Mouse (Mus musculus): ENCODE results near the gene Arih1. TPM values are rescaled to one million over a fixed set of nuclear protein-coding genes. Genes with fewer than 3 reads are reported as not detected.

The Arih1 gene
- polyA plus RNA-seq, 1 experiment from 2014 or later, result 9.6 TPM

- H3K4me1 ChIP-seq (replicated peaks; ENCODE audit: insufficient read depth, low read length), result 0 out of 2 replicates have a peak, but pooled peaks cover 4% of the 10 kb centered on the region
- no peaks in the 10 kb centered on the region for H3K9me3 ChIP-seq (replicated peaks; ENCODE audit: low read length)
- no peak overlapping the region for H3K4me2 ChIP-seq (ENCODE audit: low read length)
- no peak for DNase-seq (ENCODE audit: low spot score)
- H3K9ac ChIP-seq (ENCODE audit: low read depth, low read length), result no peak overlapping the region
- TF ChIP-seq CTCF (IDR thresholded peaks at IDR 0.05; ENCODE audit: low read depth), result no peak
- no peaks in the 10 kb centered on the region for H3K27me3 ChIP-seq (ENCODE audit: insufficient read depth, low read length)
- no peak overlapping the region for H3K27ac ChIP-seq
- ATAC-seq (replicated peaks; ENCODE audit: low FRiP score, low read depth), result no peak
- no peaks in the 10 kb centered on the region for H3K36me3 ChIP-seq (ENCODE audit: insufficient read depth, low read length)
- no peak overlapping the region for H3K4me3 ChIP-seq (replicated peaks; ENCODE audit: low read depth, low read length)
- WGBS, result 69% methylated on average over 3 of the region's 3 CpGs
Observed at GRCm38 (mm10) chr9:59455404-59456068, 30.9 kb downstream of the Arih1 start.

- Histone ChIP-seq H3K4me3 (replicated peaks; ENCODE audit: low read depth, low read length) (no peak overlapping the region), H3K27ac (no peak overlapping the region), H3K9me3 (replicated peaks; ENCODE audit: low read length) (no peaks in the 10 kb centered on the region), H3K9ac (ENCODE audit: low read depth, low read length) (no peak overlapping the region), H3K4me1 (replicated peaks; ENCODE audit: insufficient read depth, low read length) (no peaks in the 10 kb centered on the region), H3K27me3 (ENCODE audit: insufficient read depth, low read length) (no peaks in the 10 kb centered on the region), H3K4me2 (ENCODE audit: low read length) (no peak overlapping the region), H3K36me3 (ENCODE audit: insufficient read depth, low read length) (peaks cover 7% of the 10 kb centered on the region; the same call in 1 of the 2 replicates)
- DNase-seq (ENCODE audit: low spot score), result no peak
- WGBS, result 98% methylated on average over 1 of the region's 1 CpGs
- ATAC-seq (replicated peaks; ENCODE audit: low FRiP score, low read depth), result no peak
- no peak for TF ChIP-seq CTCF (IDR thresholded peaks at IDR 0.05; ENCODE audit: low read depth)
Observed at GRCm38 (mm10) chr9:59433729-59434128, 52.7 kb downstream of the Arih1 start.

DNA sequence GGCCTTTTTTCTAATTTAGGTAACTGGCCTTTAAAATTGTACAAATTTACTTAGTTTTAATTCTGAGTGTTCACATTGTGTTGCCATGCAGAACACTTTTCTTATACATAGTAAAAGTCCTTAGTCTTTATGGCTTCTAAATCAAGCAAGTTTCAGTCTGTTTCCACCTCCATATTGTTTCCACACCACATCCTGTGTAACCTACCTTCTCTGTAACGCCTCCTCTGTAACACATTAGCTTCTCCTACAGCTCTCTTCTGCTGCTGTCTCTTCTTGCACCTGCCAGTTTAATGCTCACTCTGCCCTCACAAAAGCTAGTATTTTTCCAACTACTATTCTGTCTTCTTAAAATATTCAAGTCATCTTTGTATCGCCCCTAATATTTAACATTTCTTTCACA, 54.8 kb downstream of the Arih1 start:
- DNase-seq (ENCODE audit: low spot score) (no peak), ATAC-seq (replicated peaks; ENCODE audit: low FRiP score, low read depth) (no peak)
- no peak overlapping the region for H3K4me3 ChIP-seq (replicated peaks; ENCODE audit: low read depth, low read length)
- no peak overlapping the region for H3K4me2 ChIP-seq (ENCODE audit: low read length)
- no peak overlapping the region for H3K9ac ChIP-seq (ENCODE audit: low read depth, low read length)
- 94% methylated on average over 2 of the region's 2 CpGs for WGBS
- no peaks in the 10 kb centered on the region for H3K9me3 ChIP-seq (replicated peaks; ENCODE audit: low read length)
- H3K27ac ChIP-seq, result no peak overlapping the region
- H3K4me1 ChIP-seq (replicated peaks; ENCODE audit: insufficient read depth, low read length), result no peaks in the 10 kb centered on the region
- H3K27me3 ChIP-seq (ENCODE audit: insufficient read depth, low read length), result no peaks in the 10 kb centered on the region
- H3K36me3 ChIP-seq (ENCODE audit: insufficient read depth, low read length), result peaks cover 5% of the 10 kb centered on the region; the same call in 1 of the 2 replicates
- TF ChIP-seq CTCF (IDR thresholded peaks at IDR 0.05; ENCODE audit: low read depth), result no peak

DNA sequence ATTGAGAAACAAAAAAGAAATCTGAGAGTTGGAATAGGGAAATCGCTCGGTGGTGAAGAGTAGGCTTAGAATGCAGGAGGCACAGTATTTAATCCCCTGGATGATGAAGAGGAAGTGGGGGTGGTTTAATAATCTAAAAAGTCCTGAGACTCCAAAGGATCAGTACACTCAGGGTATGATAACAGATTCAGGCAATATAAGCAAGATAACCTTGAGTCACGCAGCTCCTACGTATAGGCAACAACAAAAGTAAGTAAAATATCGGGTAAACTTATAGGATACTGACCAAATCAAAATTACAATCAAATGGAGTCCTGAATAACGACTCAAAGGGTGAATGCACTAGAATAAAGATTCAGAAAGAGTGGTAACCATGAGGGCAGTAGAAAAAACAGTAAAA, 65.9 kb downstream of the Arih1 start:
- no peak overlapping the region for H3K4me3 ChIP-seq (replicated peaks; ENCODE audit: low read depth, low read length)
- no peak overlapping the region for H3K9ac ChIP-seq (ENCODE audit: low read depth, low read length)
- H3K27me3 ChIP-seq (ENCODE audit: insufficient read depth, low read length), result no peaks in the 10 kb centered on the region
- H3K4me1 ChIP-seq (replicated peaks; ENCODE audit: insufficient read depth, low read length), result no peaks in the 10 kb centered on the region
- H3K4me2 ChIP-seq (ENCODE audit: low read length), result no peak overlapping the region
- 78% methylated on average over 6 of the region's 6 CpGs for WGBS
- no peaks in the 10 kb centered on the region for H3K9me3 ChIP-seq (replicated peaks; ENCODE audit: low read length)
- H3K36me3 ChIP-seq (ENCODE audit: insufficient read depth, low read length), result no peaks in the 10 kb centered on the region
- no peak overlapping the region for H3K27ac ChIP-seq
- TF ChIP-seq CTCF (IDR thresholded peaks at IDR 0.05; ENCODE audit: low read depth), result no peak
- peak; percentile 3 for DNase-seq (ENCODE audit: low spot score)
- no peak for ATAC-seq (replicated peaks; ENCODE audit: low FRiP score, low read depth)

GRCm38 (mm10) chr9:59407271-59407670, 79.1 kb downstream of the Arih1 start:
- DNase-seq (ENCODE audit: low spot score) (no peak), ATAC-seq (replicated peaks; ENCODE audit: low FRiP score, low read depth) (no peak)
- Histone ChIP-seq H3K9me3 (replicated peaks; ENCODE audit: low read length) (no peaks in the 10 kb centered on the region), H3K27ac (no peak overlapping the region), H3K4me1 (replicated peaks; ENCODE audit: insufficient read depth, low read length) (no peaks in the 10 kb centered on the region), H3K27me3 (ENCODE audit: insufficient read depth, low read length) (no peaks in the 10 kb centered on the region), H3K36me3 (ENCODE audit: insufficient read depth, low read length) (peaks cover 26% of the 10 kb centered on the region), H3K4me3 (replicated peaks; ENCODE audit: low read depth, low read length) (no peak overlapping the region), H3K9ac (ENCODE audit: low read depth, low read length) (no peak overlapping the region), H3K4me2 (ENCODE audit: low read length) (no peak overlapping the region)
- no peak for TF ChIP-seq CTCF (IDR thresholded peaks at IDR 0.05; ENCODE audit: low read depth)
- 97% methylated on average over 1 of the region's 1 CpGs for WGBS

GRCm38 (mm10) chr9:59389086-59389485, 97.3 kb downstream of the Arih1 start:
- no peaks in the 10 kb centered on the region for H3K27me3 ChIP-seq (ENCODE audit: insufficient read depth, low read length)
- H3K9me3 ChIP-seq (replicated peaks; ENCODE audit: low read length), result no peaks in the 10 kb centered on the region
- no peak overlapping the region for H3K27ac ChIP-seq
- no peak for DNase-seq (ENCODE audit: low spot score)
- 68% methylated on average over 4 of the region's 4 CpGs for WGBS
- H3K36me3 ChIP-seq (ENCODE audit: insufficient read depth, low read length), result peaks cover 29% of the 10 kb centered on the region
- H3K9ac ChIP-seq (ENCODE audit: low read depth, low read length), result no peak overlapping the region
- TF ChIP-seq CTCF (IDR thresholded peaks at IDR 0.05; ENCODE audit: low read depth), result no peak
- H3K4me2 ChIP-seq (ENCODE audit: low read length), result no peak overlapping the region
- ATAC-seq (replicated peaks; ENCODE audit: low FRiP score, low read depth), result no peak
- no peaks in the 10 kb centered on the region for H3K4me1 ChIP-seq (replicated peaks; ENCODE audit: insufficient read depth, low read length)
- H3K4me3 ChIP-seq (replicated peaks; ENCODE audit: low read depth, low read length), result no peak overlapping the region

DNA sequence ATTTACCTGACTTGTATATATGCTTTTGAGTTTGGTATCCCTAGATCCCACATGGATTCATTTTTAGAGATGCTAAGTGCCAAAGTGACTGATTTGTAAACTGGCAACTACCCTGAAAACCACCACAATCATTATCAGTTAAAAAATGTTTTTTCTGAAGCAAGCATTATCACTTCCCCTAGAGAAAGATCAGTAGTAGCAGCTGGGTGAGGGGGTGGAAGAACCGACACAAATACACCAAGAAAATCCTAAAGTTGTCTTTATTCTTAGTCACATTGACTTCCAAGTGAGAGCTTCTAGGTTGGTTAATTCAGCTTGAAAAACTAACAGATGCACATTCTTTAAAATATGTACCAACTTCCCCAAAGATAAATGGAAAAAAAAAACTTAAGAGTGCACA, 98.1 kb downstream of the Arih1 start:
- H3K4me2 ChIP-seq (ENCODE audit: low read length), result no peak overlapping the region

More for the DNA sequence above, 98.1 kb downstream of the Arih1 start:
- Histone ChIP-seq H3K4me3 (replicated peaks; ENCODE audit: low read depth, low read length) (no peak overlapping the region), H3K27me3 (ENCODE audit: insufficient read depth, low read length) (no peaks in the 10 kb centered on the region), H3K27ac (no peak overlapping the region), H3K9ac (ENCODE audit: low read depth, low read length) (no peak overlapping the region), H3K9me3 (replicated peaks; ENCODE audit: low read length) (no peaks in the 10 kb centered on the region), H3K4me1 (replicated peaks; ENCODE audit: insufficient read depth, low read length) (no peaks in the 10 kb centered on the region), H3K36me3 (ENCODE audit: insufficient read depth, low read length) (peaks cover 24% of the 10 kb centered on the region)
- ATAC-seq (replicated peaks; ENCODE audit: low FRiP score, low read depth), result no peak
- no peak for DNase-seq (ENCODE audit: low spot score)
- 80% methylated on average over 1 of the region's 1 CpGs for WGBS
- TF ChIP-seq CTCF (IDR thresholded peaks at IDR 0.05; ENCODE audit: low read depth), result no peak
